Mouse (Mus musculus): Measurements from ENCODE around the gene Rps27l. TPM values are rescaled to one million over a fixed set of nuclear protein-coding genes. Genes with fewer than 3 reads are reported as not detected.

Rps27l gene
- polyA plus RNA-seq (2014; fragmentation: Nextera tagmentation; extraction: Ambion mirVana) = 688 and 708 TPM in 2 replicates

DNA sequence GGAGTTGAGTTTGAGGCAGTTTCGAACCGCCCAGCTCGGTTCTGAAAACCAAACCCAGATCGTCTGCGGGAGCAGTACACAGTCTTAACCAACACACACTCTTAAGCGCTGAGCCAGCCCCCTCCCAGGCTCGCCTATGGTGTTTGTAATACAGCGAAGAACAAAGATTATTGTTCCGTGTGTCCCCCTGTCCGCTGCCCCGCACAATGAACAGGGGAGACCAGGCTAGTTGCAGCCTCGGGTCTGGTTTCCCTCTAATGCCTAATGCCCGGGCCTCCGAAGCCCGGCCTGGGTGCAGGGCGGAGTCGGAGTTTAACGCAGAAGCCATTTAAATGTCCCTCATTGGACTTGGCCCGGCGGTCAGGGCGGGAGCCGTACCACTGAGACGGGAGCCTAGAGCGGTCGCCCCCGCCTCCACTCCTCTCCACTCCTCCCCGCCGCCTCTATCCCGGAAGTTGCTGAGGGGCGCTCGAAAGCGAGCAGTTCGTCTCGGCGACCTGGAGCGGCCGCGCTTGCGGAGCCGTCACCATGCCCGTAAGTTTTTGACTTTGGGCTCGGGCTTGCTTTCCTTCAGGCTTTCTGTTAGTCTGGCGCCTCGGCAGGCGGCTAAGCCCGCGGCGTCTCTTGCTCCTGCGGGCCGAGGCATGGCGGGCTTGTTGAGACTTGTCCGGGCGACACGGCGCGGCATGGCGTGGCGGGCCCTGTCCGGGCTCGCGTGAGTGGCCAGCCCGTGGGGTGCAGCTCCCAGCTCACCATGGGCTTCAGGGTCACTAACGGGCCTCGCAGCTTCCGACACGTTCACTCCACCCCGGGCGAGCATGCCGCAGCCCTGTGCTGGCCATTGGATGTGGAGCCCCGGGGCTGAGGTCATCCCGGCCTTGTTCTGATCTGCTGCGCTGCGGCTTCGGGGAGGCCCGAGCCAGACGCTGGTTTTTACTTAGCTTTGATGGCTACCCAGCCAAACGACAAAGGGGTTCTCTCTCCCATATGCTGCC is at the start of gene Rps27l:
TSS of gene Rps27l (plus strand) at position 440 of the 995 bp plus-strand sequence.
- Histone ChIP-seq H3K4me2 (replicated peaks; ENCODE audit: low read depth, low read length) (peak within 1 kb of the TSS; percentile 66), H3K27ac (ENCODE audit: low read length) (peak within 1 kb of the TSS; percentile 95), H3K36me3 (ENCODE audit: control insufficient read depth, insufficient read depth, low read length) (peaks cover 7% of the 10 kb centered on the region), H3K27me3 (ENCODE audit: control insufficient read depth, insufficient read depth, low read length) (no peaks in the 10 kb centered on the region), H3K9ac (replicated peaks; ENCODE audit: low read depth, low read length) (peak within 1 kb of the TSS; percentile 90), H3K4me1 (ENCODE audit: control insufficient read depth, insufficient read depth, low read length) (0 out of 2 replicates have a peak, but pooled peaks cover 2% of the 10 kb centered on the region), H3K4me3 (ENCODE audit: low read depth, low read length) (peak within 1 kb of the TSS; percentile 81), H3K9me3 (ENCODE audit: control insufficient read depth, low read depth, low read length) (no peaks in the 10 kb centered on the region)
- under 1% methylated on average over 76 of the region's 77 CpGs for WGBS
- peak; percentile 98 for ATAC-seq (ENCODE audit: insufficient number of reproducible peaks, insufficient read depth, low FRiP score, low read depth)

DNA sequence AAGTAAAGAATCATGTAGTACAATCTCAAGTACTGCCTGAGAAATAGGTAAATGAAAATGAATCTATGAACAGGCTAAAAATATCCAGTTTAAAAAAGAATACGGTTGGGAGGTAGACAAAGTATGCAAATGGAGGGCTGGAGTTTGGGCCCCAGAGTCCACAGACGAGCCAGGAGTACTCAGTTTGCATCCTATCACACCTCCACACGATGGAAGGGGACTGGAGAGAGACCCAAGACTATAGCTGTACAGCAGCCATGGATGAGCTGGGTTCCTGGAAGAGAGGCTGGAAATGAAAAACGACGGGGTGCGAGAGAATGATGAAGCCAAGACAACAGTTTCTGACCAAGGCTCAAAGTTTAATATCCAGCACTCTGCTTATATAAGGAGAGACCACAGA is 48.9 kb upstream of the Rps27l start:
- H3K4me2 ChIP-seq (replicated peaks; ENCODE audit: low read depth, low read length) = no peak overlapping the region
- H3K36me3 ChIP-seq (ENCODE audit: control insufficient read depth, insufficient read depth, low read length) = no peaks in the 10 kb centered on the region
- H3K4me1 ChIP-seq (ENCODE audit: control insufficient read depth, insufficient read depth, low read length) = no peaks in the 10 kb centered on the region
- H3K9ac ChIP-seq (replicated peaks; ENCODE audit: low read depth, low read length) = no peak overlapping the region
- no peak for ATAC-seq (ENCODE audit: insufficient number of reproducible peaks, insufficient read depth, low FRiP score, low read depth)
- no peaks in the 10 kb centered on the region for H3K27me3 ChIP-seq (ENCODE audit: control insufficient read depth, insufficient read depth, low read length)
- WGBS = 72% methylated on average over 6 of the region's 6 CpGs
- H3K27ac ChIP-seq (ENCODE audit: low read length) = no peak overlapping the region
- no peaks in the 10 kb centered on the region for H3K9me3 ChIP-seq (ENCODE audit: control insufficient read depth, low read depth, low read length)
- H3K4me3 ChIP-seq (ENCODE audit: low read depth, low read length) = no peak overlapping the region

- ATAC-seq (ENCODE audit: insufficient number of reproducible peaks, insufficient read depth, low FRiP score, low read depth) = no peak
- no peaks in the 10 kb centered on the region for H3K9me3 ChIP-seq (ENCODE audit: control insufficient read depth, low read depth, low read length)
- 76% methylated on average over 6 of the region's 6 CpGs for WGBS
- H3K4me3 ChIP-seq (ENCODE audit: low read depth, low read length) = no peak overlapping the region
- no peaks in the 10 kb centered on the region for H3K4me1 ChIP-seq (ENCODE audit: control insufficient read depth, insufficient read depth, low read length)
- no peak overlapping the region for H3K9ac ChIP-seq (replicated peaks; ENCODE audit: low read depth, low read length)
- no peak overlapping the region for H3K27ac ChIP-seq (ENCODE audit: low read length)
- no peaks in the 10 kb centered on the region for H3K27me3 ChIP-seq (ENCODE audit: control insufficient read depth, insufficient read depth, low read length)
- no peaks in the 10 kb centered on the region for H3K36me3 ChIP-seq (ENCODE audit: control insufficient read depth, insufficient read depth, low read length)
- H3K4me2 ChIP-seq (replicated peaks; ENCODE audit: low read depth, low read length) = no peak overlapping the region
These were observed 48.0 kb upstream of the Rps27l start for GRCm38 (mm10) chr9:66897851-66898250.

DNA sequence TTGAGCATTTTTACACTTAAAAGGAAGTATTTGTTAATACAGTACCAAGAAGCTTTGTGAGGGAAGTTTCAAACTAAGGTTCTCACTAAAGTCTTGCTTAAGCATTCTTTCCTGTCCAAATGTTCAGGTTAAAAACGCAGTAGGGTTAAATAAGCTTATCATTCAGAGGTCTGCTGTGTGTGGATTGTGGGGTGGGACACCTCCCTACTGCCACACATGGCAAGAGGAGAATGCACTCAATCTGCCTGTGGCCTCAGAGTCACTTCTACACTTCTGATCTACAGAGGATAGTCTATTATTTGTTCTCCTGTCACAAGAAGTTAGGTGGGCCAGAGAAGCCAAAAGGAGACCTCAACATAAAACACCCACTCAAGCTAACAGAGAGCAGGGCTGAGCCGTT is 46.8 kb upstream of the Rps27l start:
- H3K27me3 ChIP-seq (ENCODE audit: control insufficient read depth, insufficient read depth, low read length) = no peaks in the 10 kb centered on the region
- H3K4me2 ChIP-seq (replicated peaks; ENCODE audit: low read depth, low read length) = no peak overlapping the region
- H3K27ac ChIP-seq (ENCODE audit: low read length) = no peak overlapping the region
- ATAC-seq (ENCODE audit: insufficient number of reproducible peaks, insufficient read depth, low FRiP score, low read depth) = no peak
- no peak overlapping the region for H3K9ac ChIP-seq (replicated peaks; ENCODE audit: low read depth, low read length)
- H3K36me3 ChIP-seq (ENCODE audit: control insufficient read depth, insufficient read depth, low read length) = no peaks in the 10 kb centered on the region
- no peaks in the 10 kb centered on the region for H3K9me3 ChIP-seq (ENCODE audit: control insufficient read depth, low read depth, low read length)
- WGBS = 69% methylated on average over 2 of the region's 2 CpGs
- H3K4me1 ChIP-seq (ENCODE audit: control insufficient read depth, insufficient read depth, low read length) = no peaks in the 10 kb centered on the region
- no peak overlapping the region for H3K4me3 ChIP-seq (ENCODE audit: low read depth, low read length)

GRCm38 (mm10) chr9:66899526-66899925 is 46.4 kb upstream of the Rps27l start:
- ATAC-seq (ENCODE audit: insufficient number of reproducible peaks, insufficient read depth, low FRiP score, low read depth) = no peak
- Histone ChIP-seq H3K4me2 (replicated peaks; ENCODE audit: low read depth, low read length) (no peak overlapping the region), H3K27ac (ENCODE audit: low read length) (no peak overlapping the region), H3K4me1 (ENCODE audit: control insufficient read depth, insufficient read depth, low read length) (no peaks in the 10 kb centered on the region), H3K27me3 (ENCODE audit: control insufficient read depth, insufficient read depth, low read length) (no peaks in the 10 kb centered on the region), H3K9ac (replicated peaks; ENCODE audit: low read depth, low read length) (no peak overlapping the region), H3K36me3 (ENCODE audit: control insufficient read depth, insufficient read depth, low read length) (no peaks in the 10 kb centered on the region), H3K9me3 (ENCODE audit: control insufficient read depth, low read depth, low read length) (no peaks in the 10 kb centered on the region), H3K4me3 (ENCODE audit: low read depth, low read length) (no peak overlapping the region)
- 56% methylated on average over 4 of the region's 4 CpGs for WGBS

GRCm38 (mm10) chr9:66905990-66906389 is 39.9 kb upstream of the Rps27l start:
- no peak overlapping the region for H3K4me3 ChIP-seq (ENCODE audit: low read depth, low read length)
- H3K9me3 ChIP-seq (ENCODE audit: control insufficient read depth, low read depth, low read length) = no peaks in the 10 kb centered on the region
- H3K27ac ChIP-seq (ENCODE audit: low read length) = no peak overlapping the region
- H3K4me2 ChIP-seq (replicated peaks; ENCODE audit: low read depth, low read length) = no peak overlapping the region
- no peaks in the 10 kb centered on the region for H3K36me3 ChIP-seq (ENCODE audit: control insufficient read depth, insufficient read depth, low read length)
- no peak overlapping the region for H3K9ac ChIP-seq (replicated peaks; ENCODE audit: low read depth, low read length)
- 56% methylated on average over 9 of the region's 9 CpGs for WGBS
- H3K4me1 ChIP-seq (ENCODE audit: control insufficient read depth, insufficient read depth, low read length) = peaks cover 13% of the 10 kb centered on the region
- no peak for ATAC-seq (ENCODE audit: insufficient number of reproducible peaks, insufficient read depth, low FRiP score, low read depth)
- H3K27me3 ChIP-seq (ENCODE audit: control insufficient read depth, insufficient read depth, low read length) = no peaks in the 10 kb centered on the region

DNA sequence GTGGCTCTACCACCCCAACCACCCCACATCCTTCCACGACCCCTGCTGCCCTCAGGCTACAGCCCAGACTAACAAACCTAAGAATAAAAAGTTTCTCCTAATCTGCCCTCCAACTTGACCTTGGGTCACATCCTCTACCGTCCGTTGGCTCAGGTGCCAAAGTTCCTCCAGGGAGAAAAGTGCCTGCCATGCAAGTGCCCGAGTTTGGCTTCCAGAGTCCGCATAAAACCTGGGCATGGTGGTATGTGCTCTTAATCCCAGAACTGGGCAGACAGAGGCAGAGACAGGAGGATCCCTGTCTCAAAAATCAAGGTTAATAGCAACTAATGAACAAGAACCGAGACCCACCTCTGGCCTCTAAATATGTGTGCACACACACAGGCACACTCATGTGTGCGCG is 38.8 kb upstream of the Rps27l start:
- Histone ChIP-seq H3K4me2 (replicated peaks; ENCODE audit: low read depth, low read length) (no peak overlapping the region), H3K36me3 (ENCODE audit: control insufficient read depth, insufficient read depth, low read length) (no peaks in the 10 kb centered on the region), H3K27ac (ENCODE audit: low read length) (no peak overlapping the region), H3K4me3 (ENCODE audit: low read depth, low read length) (no peak overlapping the region), H3K27me3 (ENCODE audit: control insufficient read depth, insufficient read depth, low read length) (no peaks in the 10 kb centered on the region), H3K4me1 (ENCODE audit: control insufficient read depth, insufficient read depth, low read length) (peaks cover 13% of the 10 kb centered on the region), H3K9ac (replicated peaks; ENCODE audit: low read depth, low read length) (no peak overlapping the region), H3K9me3 (ENCODE audit: control insufficient read depth, low read depth, low read length) (no peaks in the 10 kb centered on the region)
- no peak for ATAC-seq (ENCODE audit: insufficient number of reproducible peaks, insufficient read depth, low FRiP score, low read depth)
- 84% methylated on average over 8 of the region's 8 CpGs for WGBS

GRCm38 (mm10) chr9:66907746-66908397 is 38.0 kb upstream of the Rps27l start:
- peaks cover 13% of the 10 kb centered on the region for H3K4me1 ChIP-seq (ENCODE audit: control insufficient read depth, insufficient read depth, low read length)

More at GRCm38 (mm10) chr9:66907746-66908397, 38.0 kb upstream of the Rps27l start:
- no peaks in the 10 kb centered on the region for H3K9me3 ChIP-seq (ENCODE audit: control insufficient read depth, low read depth, low read length)
- H3K27ac ChIP-seq (ENCODE audit: low read length) = no peak overlapping the region
- H3K4me2 ChIP-seq (replicated peaks; ENCODE audit: low read depth, low read length) = no peak overlapping the region
- no peak for ATAC-seq (ENCODE audit: insufficient number of reproducible peaks, insufficient read depth, low FRiP score, low read depth)
- H3K9ac ChIP-seq (replicated peaks; ENCODE audit: low read depth, low read length) = no peak overlapping the region
- WGBS = 75% methylated on average over 5 of the region's 5 CpGs
- H3K4me3 ChIP-seq (ENCODE audit: low read depth, low read length) = no peak overlapping the region
- no peaks in the 10 kb centered on the region for H3K36me3 ChIP-seq (ENCODE audit: control insufficient read depth, insufficient read depth, low read length)
- no peaks in the 10 kb centered on the region for H3K27me3 ChIP-seq (ENCODE audit: control insufficient read depth, insufficient read depth, low read length)
